Mouse (Mus musculus) heart, postnatal 36 days (tissue): ENCODE results near the gene Rnf111. TPM values are rescaled to one million over a fixed set of nuclear protein-coding genes. Genes with fewer than 3 reads are reported as not detected.

Source experiments
- microRNA-seq, 2 experiments: library from miRNA; unstranded; fragments of <30 nt; microRNA quantifications; one replicate each; pipeline ENCODE4 v1.2.0; 2021; ENCODE audit warnings: borderline number of aligned reads in 2 of 2
- total RNA-seq, 2 experiments: library from RNA; stranded (reverse); gene quantifications; 2 replicates each; pipeline ENCODE4 v1.2.3; 2021

Gene Rnf111
- total RNA-seq, 2 experiments from 2014 or later = 19.6 to 20.5 TPM

Small RNAs within 50 kb of the gene (microRNA-seq; reads per million reads assigned to microRNA genes)
- gene Mir5626 = 0 to 1.3 reads per million in 2 experiments

Other genes with a start within 250 kb of the Rnf111 start
- gene Ccnb2, start 82.2 kb downstream of the Rnf111 start, total RNA-seq = 1 to 10 TPM; 1.2 to 1.3 TPM
- gene Sltm, start 39.0 kb upstream of the Rnf111 start, total RNA-seq = 10 to 100 TPM; 20.9 to 23.2 TPM
- gene Gm10642, start 152.5 kb upstream of the Rnf111 start, total RNA-seq = under 1 TPM; 0.27 to 0.31 TPM
- gene Mindy2, start 153.4 kb upstream of the Rnf111 start, total RNA-seq = 10 to 100 TPM; 32.7 to 34.8 TPM
- 10 to 100 TPM; 36.6 to 42.8 TPM for gene Adam10, start 175.3 kb upstream of the Rnf111 start, total RNA-seq